Mouse (Mus musculus) ovary, postnatal 10 days (tissue): ENCODE data around the gene Col15a1.

Experiments used
- DNase-seq: peaks from one replicate; pipeline ENCODE4 v3.0.0; 2022; ENCODE audit warnings: low spot score

Gene Col15a1

GRCm38 (mm10) chr4:47230498-47230897, 22.5 kb downstream of the Col15a1 start:
- DNase-seq: no peak

DNA sequence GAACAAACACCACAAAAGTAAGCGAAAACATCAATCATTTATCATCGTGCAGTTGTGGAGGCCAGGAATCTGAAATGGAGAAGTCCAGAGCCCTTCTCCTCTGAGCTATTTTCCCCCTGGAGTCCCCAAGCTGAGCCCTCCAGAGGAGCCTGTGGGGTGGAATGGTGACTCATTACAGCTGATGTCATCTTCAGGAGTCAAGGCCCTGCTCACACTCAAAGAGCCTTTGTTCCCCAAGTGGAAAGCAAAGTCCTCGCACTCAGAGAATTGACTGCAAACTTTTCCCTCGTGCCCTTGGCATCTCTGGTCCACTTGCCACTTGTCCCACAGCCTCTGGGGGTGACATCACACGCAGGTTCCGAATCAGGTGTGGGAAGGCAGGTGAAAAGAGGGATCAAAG, 23.4 kb downstream of the Col15a1 start:
- no peak for DNase-seq

GRCm38 (mm10) chr4:47233192-47233835, 25.4 kb downstream of the Col15a1 start:
- DNase-seq: no peak

DNA sequence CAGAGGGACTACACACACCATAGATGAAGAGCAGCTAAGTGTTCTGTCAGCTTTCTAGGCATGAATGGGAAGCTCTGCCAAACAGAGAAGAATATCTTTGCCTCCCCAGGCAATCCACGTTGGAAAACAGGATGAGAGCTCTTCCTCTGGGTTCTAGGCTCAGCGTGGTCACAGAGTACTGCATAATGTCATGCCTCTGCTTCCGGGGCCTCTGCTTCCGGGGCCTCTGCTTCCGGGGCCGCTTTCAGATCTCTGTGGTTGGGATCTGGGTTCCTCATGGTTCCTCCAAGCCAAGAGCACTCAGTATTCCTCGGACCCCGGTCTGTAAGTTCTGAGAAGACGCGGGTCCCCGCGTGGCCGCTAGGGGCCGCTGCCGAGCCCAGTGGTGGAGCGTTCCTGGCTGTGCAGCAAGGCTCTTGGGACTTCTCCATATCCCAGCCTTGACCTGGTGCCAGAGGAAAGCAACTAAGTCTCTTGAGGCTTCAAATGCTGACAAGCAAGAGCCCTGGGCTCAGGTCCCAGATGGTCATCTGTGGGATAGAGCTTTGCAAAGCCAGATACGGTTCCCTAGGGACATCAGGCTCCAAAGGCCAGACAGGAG, 26.8 kb downstream of the Col15a1 start:
- DNase-seq: peak; percentile 80

DNA sequence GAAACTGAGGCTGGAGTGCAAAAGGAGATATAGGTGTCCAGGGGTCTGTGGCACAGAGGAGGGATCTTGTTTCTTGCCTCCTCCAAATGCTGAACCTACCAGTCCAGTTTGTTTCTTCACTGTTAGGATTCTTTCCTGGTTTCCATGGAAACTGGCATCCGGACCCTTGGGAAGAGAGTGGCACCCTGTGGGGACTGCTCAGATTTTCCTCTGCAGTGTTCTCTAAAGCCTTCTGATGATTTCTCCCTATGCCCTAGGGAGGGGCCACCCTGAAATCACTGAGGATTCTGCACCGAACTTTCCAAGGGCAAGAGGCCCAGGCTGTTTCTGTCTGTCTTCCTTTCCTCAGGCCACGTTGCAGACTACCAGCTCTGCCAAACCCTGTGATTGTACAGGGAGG, 27.4 kb downstream of the Col15a1 start:
- no peak for DNase-seq

- no peak for DNase-seq
These were observed 28.1 kb downstream of the Col15a1 start for GRCm38 (mm10) chr4:47236104-47236503.

GRCm38 (mm10) chr4:47237220-47237619, 29.3 kb downstream of the Col15a1 start:
- no peak for DNase-seq

GRCm38 (mm10) chr4:47239114-47239513, 31.2 kb downstream of the Col15a1 start:
- no peak for DNase-seq

DNA sequence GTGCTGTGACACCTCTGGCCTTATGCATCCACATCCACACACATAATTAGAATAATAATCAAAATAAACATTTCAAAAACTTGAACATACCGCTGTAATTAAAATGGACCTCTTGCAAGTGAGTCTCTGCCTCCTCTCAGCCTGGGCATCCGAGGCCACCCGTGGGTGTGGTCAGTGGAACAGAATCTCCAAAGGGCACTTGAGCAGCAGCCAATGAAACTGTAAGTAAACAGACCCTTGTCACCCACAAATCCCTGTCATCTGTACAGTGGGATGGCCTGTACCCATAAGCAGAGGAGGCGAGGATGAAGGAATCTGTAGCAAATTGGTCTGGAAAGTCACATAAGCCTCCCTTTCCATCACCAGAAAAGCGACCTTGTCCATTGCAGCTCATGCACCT, 32.9 kb downstream of the Col15a1 start:
- no peak for DNase-seq

DNA sequence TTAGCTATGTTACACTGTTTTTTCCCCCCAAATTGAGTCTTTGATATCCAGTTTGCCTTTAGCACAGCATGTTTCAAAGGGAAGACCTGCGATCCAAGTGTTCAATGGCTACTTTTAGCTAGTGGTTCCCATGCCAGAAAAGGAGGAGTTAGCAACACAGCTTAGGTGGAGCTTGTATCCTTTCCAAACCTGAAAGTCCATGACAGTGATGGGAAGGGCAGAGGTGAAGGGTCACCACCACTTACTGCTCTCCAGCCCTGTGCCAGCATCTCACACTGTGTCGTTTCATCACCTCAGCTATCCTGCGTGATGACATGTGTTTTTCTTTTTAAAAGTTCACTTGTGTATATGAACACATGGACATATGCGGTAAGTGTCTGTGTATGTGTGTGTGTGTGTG, 34.2 kb downstream of the Col15a1 start:
- no peak for DNase-seq

DNA sequence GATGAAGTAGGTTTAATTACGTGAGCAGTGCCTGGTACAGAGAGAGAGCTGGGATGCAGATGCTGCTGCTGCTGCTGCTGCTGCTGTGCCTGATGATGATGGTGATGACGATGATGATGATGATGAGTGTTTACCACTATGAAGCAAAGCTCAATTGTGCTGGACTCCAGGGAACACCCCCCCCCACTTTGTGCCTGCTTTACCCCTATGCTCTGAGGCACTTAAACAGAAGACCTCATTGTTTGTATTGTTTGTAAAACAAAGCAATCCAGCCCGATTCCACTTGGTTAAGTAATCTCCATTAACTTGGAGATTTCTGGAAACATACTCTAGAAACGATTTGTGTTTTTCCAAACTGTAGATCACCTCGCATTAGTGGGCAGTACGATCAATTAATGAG, 36.7 kb downstream of the Col15a1 start:
- no peak for DNase-seq

- DNase-seq: no peak
These were observed 37.7 kb downstream of the Col15a1 start for GRCm38 (mm10) chr4:47245621-47246020.

DNA sequence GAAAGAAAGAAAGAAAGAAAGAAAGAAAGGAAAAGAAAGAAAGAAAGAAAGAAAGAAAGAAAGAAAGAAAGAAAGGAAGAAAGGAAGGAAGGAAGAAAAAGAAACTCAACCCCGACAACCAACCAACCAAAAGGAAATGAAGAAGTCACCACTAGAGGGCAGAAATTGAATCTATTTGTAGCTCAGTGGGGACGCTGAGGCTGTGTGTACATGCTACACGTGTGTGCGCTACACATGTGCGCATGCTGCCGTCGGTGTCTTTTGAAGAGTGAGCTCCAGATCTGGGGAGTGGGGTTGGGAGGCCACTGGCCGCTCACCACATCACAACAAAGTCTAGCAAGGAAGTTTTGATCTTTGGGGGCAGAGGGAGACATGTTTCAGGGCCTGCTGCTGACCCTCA, 38.9 kb downstream of the Col15a1 start:
- DNase-seq: no peak

GRCm38 (mm10) chr4:47247574-47247973, 39.6 kb downstream of the Col15a1 start:
- DNase-seq: no peak

DNA sequence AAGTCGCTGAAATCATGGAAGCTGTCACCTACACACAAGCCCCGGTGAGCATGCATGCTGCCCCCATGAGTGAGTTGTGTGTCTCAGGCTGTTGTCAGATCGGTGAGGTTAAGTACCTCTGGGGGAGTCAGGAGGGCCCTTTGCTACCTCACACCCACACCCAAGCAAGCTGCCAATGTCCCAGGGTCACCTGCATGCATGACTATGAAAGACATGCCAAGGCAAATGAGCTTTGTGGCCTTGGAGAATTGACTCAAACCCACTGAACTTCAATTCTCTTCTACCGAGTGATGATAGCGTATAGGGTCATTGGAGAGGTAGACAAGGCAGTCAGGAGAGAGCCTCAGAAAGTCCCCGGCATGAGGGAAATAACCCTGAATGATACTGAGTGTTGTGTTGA, 41.2 kb downstream of the Col15a1 start:
- DNase-seq: no peak

GRCm38 (mm10) chr4:47251069-47251468, 43.1 kb downstream of the Col15a1 start:
- no peak for DNase-seq

DNA sequence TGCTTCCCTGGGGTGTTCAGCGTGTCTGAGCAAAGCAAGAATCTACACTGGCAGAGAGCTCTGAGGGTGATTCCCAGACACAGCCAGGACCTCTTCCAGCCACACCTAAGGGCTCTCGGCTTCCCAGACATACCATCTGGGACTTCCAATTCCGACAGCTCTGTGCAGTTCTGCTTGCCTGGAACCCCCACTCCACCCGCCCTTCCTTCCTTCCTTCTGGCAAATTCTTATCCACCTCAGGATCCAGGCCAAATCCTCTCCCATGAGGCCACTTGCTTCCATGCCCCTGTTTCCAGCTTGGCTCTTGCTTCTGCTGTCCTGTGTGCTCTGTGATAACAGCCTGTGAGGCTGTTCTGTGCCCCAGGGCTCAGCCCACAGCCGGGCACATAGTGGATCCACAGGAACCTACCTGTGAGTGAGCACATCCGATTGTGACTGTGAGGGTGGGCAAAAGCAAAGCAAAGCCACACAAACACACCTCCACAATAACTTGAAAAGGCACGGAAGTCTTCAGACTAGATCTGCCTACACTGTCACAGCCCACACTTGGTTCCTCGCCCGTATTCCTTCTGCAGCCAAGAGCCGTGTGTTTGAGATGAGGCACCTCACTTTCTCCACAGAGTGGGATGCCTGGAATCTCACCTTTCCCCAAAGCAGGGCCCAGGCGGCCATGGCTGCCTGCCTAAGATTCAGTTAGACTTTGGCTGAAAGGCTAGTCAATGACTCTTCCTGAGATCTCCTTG, 43.9 kb downstream of the Col15a1 start:
- DNase-seq: no peak

DNA sequence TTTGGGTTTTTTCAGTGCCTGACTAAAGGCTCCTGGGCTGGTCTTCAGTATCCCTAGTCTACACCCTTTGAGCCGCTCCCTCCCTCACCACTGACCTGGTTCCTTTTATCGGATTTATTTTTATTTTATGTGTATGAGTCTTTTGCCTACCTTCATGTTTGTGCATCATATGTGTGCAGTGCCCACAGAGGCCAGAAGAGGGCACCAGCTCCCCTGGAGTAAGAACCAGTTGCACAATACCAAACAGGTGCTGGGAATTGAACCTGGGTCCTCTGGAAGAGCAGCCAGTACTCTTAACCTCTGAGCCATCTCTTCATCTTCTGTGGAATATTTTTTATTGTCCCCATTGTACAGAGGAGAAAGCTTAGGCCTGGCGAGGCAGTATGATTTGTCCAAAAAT, 44.7 kb downstream of the Col15a1 start:
- no peak for DNase-seq

- peak; percentile 66 for DNase-seq
These were observed 47.7 kb downstream of the Col15a1 start for GRCm38 (mm10) chr4:47255641-47256040.

DNA sequence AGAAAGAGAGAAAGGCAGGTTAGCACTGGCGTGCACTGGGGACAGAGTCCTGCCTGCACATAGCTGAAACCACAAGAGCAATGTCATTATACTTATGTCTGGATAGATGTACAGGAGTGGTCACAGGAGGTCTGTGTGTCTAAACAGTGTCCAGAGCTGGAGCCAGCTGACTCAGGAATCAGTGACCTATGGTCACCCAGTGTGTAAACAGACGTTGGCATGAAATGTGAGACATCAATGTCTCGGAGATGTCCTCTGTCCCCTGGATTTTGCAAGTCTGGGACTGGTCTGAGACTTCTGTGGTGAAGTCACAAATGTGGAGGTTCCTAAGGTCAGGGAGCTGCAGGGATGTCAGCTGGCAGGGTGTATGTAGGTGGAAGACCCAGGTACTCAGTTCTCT, 50.2 kb downstream of the Col15a1 start:
- no peak for DNase-seq

- DNase-seq: no peak
These were observed 53.1 kb downstream of the Col15a1 start for GRCm38 (mm10) chr4:47261049-47261448.

- no peak for DNase-seq
These were observed 54.0 kb downstream of the Col15a1 start for GRCm38 (mm10) chr4:47261919-47262318.

- DNase-seq: no peak
These were observed 57.6 kb downstream of the Col15a1 start for GRCm38 (mm10) chr4:47265555-47265954.
